Mouse (Mus musculus): ENCODE measurements at regions not wholly inside any gene's neighbourhood (a gene's known extent, or its start where the extent isn't known, plus 50 kb on each side); places are given as distances from the start of the nearest gene placed in this dataset.

GRCm38 (mm10) chr5:100259803-100260693 lies 100.4 kb upstream of the Tmem150c start:
- TF ChIP-seq GATA1 (IDR thresholded peaks at IDR 0.05; ENCODE audit: borderline replicate concordance, low read length): no peak
- TF ChIP-seq FLI1 (IDR thresholded peaks at IDR 0.05; ENCODE audit: low read length): no peak

Data from megakaryocyte, embryonic 14.5 days (primary cell).